Mouse (Mus musculus): ENCODE measurements at regions not wholly inside any gene's neighbourhood (a gene's known extent, or its start where the extent isn't known, plus 50 kb on each side); places are given as distances from the start of the nearest gene placed in this dataset.

DNA sequence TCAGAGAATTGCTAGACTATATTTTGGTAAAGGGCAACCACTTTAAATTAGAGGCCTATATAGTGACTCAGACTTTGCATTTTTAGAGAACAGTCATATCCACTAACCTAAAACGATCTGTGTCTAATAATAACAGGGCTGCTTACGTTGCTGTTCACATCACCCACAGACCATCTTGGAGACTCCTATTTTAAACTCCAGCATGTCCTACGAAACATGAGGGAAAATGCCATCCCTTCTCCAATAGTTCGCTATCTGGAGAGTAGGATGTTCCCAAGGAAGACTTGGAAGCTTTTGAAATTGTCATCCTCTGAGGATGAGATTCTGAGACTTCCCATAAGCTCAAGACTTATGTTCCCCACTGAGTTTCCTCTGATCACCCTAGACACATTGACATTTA is 518.6 kb downstream of the Gm9195 start:
- Histone ChIP-seq H3K36me3 (ENCODE audit: insufficient read depth, low read length) (no peaks in the 10 kb centered on the region), H3K9me3 (ENCODE audit: low read length) (no peaks in the 10 kb centered on the region), H3K27me3 (ENCODE audit: insufficient read depth, low read length) (no peaks in the 10 kb centered on the region), H3K9ac (replicated peaks; ENCODE audit: low read length, poor library complexity, severe bottlenecking) (no peak overlapping the region), H3K4me3 (ENCODE audit: low read depth, low read length) (no peak overlapping the region), H3K4me2 (ENCODE audit: low read depth, low read length, poor library complexity, severe bottlenecking) (no peak overlapping the region), H3K27ac (ENCODE audit: low read depth, low read length) (no peak overlapping the region), H3K4me1 (ENCODE audit: insufficient read depth, low read length) (no peaks in the 10 kb centered on the region)
- WGBS: 76% methylated on average over 4 of the region's 4 CpGs
- ATAC-seq (ENCODE audit: low FRiP score) (no peak), DNase-seq (ENCODE audit: low spot score) (no peak)
- no peak for TF ChIP-seq CTCF (IDR thresholded peaks at IDR 0.05)

DNA sequence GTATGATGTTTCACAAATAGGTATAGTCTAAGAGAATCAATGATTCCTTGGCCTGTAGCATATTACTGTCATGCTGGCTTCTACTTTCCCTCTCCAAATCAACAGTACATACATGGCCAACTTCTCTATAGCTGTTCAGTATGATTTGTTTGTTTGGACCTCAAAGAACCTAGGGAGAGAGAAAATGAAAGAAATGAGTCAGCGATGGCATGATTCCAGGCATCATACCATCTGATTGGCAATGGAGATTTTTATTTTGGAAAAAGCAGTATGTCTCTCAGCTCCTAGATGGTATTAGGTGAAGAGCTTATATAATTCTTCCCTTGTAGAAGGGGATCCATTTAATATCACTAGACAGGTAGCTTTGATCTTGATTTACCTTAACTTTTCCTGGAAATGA is 519.1 kb downstream of the Gm9195 start:
- ATAC-seq (ENCODE audit: low FRiP score): no peak
- H3K36me3 ChIP-seq (ENCODE audit: insufficient read depth, low read length): no peaks in the 10 kb centered on the region

DNA sequence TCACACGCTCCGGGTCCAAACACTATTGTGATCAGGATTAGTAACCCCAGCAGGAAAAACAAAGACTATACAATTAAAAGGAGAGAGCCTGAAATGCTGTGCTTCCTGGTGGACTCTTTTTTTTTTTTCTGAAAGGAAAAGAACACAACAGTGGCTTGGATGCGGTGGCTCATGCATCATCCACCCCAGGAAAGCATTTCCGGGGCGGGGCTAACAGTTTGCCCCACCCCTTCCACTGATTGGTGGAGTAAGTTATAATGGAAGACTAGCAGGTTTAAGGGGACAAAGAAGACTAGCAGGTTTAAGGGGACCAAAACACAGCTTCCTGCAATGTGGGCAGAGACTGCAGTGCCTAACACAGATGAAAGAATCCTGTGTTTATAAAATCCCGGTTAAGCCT is 524.0 kb downstream of the Gm9195 start:
- H3K4me2 ChIP-seq (ENCODE audit: low read depth, low read length, poor library complexity, severe bottlenecking): no peak overlapping the region
- no peak overlapping the region for H3K9ac ChIP-seq (replicated peaks; ENCODE audit: low read length, poor library complexity, severe bottlenecking)
- H3K4me1 ChIP-seq (ENCODE audit: insufficient read depth, low read length): no peaks in the 10 kb centered on the region
- no peak overlapping the region for H3K4me3 ChIP-seq (ENCODE audit: low read depth, low read length)
- no peak for ATAC-seq (ENCODE audit: low FRiP score)
- no peaks in the 10 kb centered on the region for H3K36me3 ChIP-seq (ENCODE audit: insufficient read depth, low read length)
- WGBS: 53% methylated on average over 6 of the region's 6 CpGs
- TF ChIP-seq CTCF (IDR thresholded peaks at IDR 0.05): no peak
- H3K27me3 ChIP-seq (ENCODE audit: insufficient read depth, low read length): no peaks in the 10 kb centered on the region
- DNase-seq (ENCODE audit: low spot score): no peak
- no peaks in the 10 kb centered on the region for H3K9me3 ChIP-seq (ENCODE audit: low read length)
- no peak overlapping the region for H3K27ac ChIP-seq (ENCODE audit: low read depth, low read length)

More for the DNA sequence above, 519.1 kb downstream of the Gm9195 start:
- Histone ChIP-seq H3K4me3 (ENCODE audit: low read depth, low read length) (no peak overlapping the region), H3K27ac (ENCODE audit: low read depth, low read length) (no peak overlapping the region), H3K4me2 (ENCODE audit: low read depth, low read length, poor library complexity, severe bottlenecking) (no peak overlapping the region), H3K9me3 (ENCODE audit: low read length) (no peaks in the 10 kb centered on the region), H3K9ac (replicated peaks; ENCODE audit: low read length, poor library complexity, severe bottlenecking) (no peak overlapping the region), H3K4me1 (ENCODE audit: insufficient read depth, low read length) (no peaks in the 10 kb centered on the region), H3K27me3 (ENCODE audit: insufficient read depth, low read length) (no peaks in the 10 kb centered on the region)
- DNase-seq (ENCODE audit: low spot score): no peak
- WGBS: 96% methylated on average over 1 of the region's 1 CpGs
- TF ChIP-seq CTCF (IDR thresholded peaks at IDR 0.05): no peak

DNA sequence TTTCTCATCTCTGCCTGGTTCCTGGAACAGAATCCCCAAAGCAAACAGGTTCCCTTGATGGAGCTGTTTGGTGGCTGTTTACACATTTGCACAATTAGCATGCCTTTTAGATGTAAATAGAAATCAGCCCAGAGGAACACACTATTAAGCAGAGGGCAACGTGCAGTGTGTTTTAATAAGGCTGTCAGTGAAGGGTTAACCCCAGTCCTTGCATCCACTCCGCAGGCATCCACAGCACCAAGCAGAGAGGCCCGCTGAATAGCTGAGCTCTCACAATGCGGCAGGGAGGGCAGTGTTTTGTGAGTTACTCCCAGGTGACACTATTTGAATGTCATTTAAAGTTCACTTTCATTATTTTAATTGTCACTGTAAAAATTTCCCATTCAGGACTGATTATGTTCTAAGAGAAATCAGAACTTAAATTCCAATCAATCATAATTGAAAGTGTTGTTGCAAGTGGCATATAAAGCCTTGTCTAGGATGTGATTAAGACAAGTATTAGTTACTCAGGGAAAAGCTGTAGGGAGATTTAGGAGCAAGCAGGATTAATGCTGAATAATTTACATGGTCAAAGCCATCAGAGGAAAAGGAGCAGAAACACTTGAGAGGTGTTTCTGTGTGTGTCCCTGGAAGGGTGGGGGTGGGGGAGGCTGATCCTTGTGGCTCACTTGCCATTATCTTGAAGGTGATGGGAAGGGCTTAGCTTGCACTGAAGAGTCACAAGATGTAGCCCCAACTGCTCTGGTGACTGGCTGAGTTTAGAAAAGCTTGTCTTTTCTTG is 528.1 kb downstream of the Gm9195 start:
- H3K27ac ChIP-seq (ENCODE audit: low read depth, low read length): no peak overlapping the region
- peak; percentile 49; the same call in 1 of the 2 replicates for ATAC-seq (ENCODE audit: low FRiP score)

DNA sequence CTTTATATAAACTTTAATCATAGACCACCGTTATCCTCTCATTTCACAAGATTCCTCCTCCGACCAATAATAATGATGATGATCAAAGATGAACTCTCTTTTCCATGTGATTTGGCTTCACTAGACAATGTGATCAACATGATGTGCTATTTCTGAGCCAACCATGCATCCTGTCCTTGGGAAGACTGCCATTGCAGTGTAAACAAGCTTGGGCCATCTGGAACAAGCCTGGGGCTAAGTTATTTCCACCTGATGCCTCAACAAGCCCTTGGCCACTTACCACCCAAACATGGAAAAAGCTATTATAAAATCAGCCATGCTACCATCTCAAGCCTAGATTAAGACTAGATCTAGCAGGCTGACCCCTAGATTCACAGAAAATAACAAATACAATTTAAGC is 542.9 kb downstream of the Gm9195 start:
- H3K4me3 ChIP-seq (ENCODE audit: low read depth, low read length): no peak overlapping the region
- no peaks in the 10 kb centered on the region for H3K9me3 ChIP-seq (ENCODE audit: low read length)
- no peak overlapping the region for H3K4me2 ChIP-seq (ENCODE audit: low read depth, low read length, poor library complexity, severe bottlenecking)
- no peaks in the 10 kb centered on the region for H3K4me1 ChIP-seq (ENCODE audit: insufficient read depth, low read length)
- ATAC-seq (ENCODE audit: low FRiP score) (no peak), DNase-seq (ENCODE audit: low spot score) (peak; percentile 68)
- TF ChIP-seq CTCF (IDR thresholded peaks at IDR 0.05): no peak
- H3K9ac ChIP-seq (replicated peaks; ENCODE audit: low read length, poor library complexity, severe bottlenecking): no peak overlapping the region
- 91% methylated on average over 2 of the region's 2 CpGs for WGBS
- no peaks in the 10 kb centered on the region for H3K36me3 ChIP-seq (ENCODE audit: insufficient read depth, low read length)
- H3K27ac ChIP-seq (ENCODE audit: low read depth, low read length): no peak overlapping the region
- H3K27me3 ChIP-seq (ENCODE audit: insufficient read depth, low read length): no peaks in the 10 kb centered on the region

More for the DNA sequence above, 528.1 kb downstream of the Gm9195 start:
- Histone ChIP-seq H3K4me1 (ENCODE audit: insufficient read depth, low read length) (no peaks in the 10 kb centered on the region), H3K27me3 (ENCODE audit: insufficient read depth, low read length) (no peaks in the 10 kb centered on the region), H3K4me3 (ENCODE audit: low read depth, low read length) (no peak overlapping the region), H3K4me2 (ENCODE audit: low read depth, low read length, poor library complexity, severe bottlenecking) (no peak overlapping the region), H3K9me3 (ENCODE audit: low read length) (no peaks in the 10 kb centered on the region), H3K36me3 (ENCODE audit: insufficient read depth, low read length) (no peaks in the 10 kb centered on the region), H3K9ac (replicated peaks; ENCODE audit: low read length, poor library complexity, severe bottlenecking) (no peak overlapping the region)
- WGBS: 1% methylated on average over 4 of the region's 4 CpGs
- peak; percentile 54 for DNase-seq (ENCODE audit: low spot score)
- no peak for TF ChIP-seq CTCF (IDR thresholded peaks at IDR 0.05)

DNA sequence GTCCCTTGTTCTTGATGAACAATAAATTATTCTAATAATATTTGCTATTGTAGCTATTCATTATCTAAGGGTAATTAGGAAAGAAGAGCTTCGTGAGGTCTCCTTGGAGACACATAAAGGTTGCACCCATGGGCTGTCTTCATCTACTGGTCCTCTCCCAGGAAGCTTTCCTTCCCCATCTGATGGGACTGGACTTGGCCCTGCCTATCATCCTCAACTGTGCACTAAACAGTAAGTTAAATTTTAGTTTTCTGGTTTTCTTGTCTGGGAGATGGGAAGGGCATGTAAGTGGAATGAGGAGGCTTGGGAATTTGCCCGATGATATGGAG is 554.5 kb downstream of the Gm9195 start:
- Histone ChIP-seq H3K4me3 (ENCODE audit: low read depth, low read length) (no peak overlapping the region), H3K4me1 (ENCODE audit: insufficient read depth, low read length) (no peaks in the 10 kb centered on the region; the same call in 1 of the 2 replicates), H3K27me3 (ENCODE audit: insufficient read depth, low read length) (no peaks in the 10 kb centered on the region), H3K4me2 (ENCODE audit: low read depth, low read length, poor library complexity, severe bottlenecking) (no peak overlapping the region), H3K9me3 (ENCODE audit: low read length) (no peaks in the 10 kb centered on the region), H3K27ac (ENCODE audit: low read depth, low read length) (no peak overlapping the region), H3K9ac (replicated peaks; ENCODE audit: low read length, poor library complexity, severe bottlenecking) (no peak overlapping the region), H3K36me3 (ENCODE audit: insufficient read depth, low read length) (no peaks in the 10 kb centered on the region)
- DNase-seq (ENCODE audit: low spot score) (no peak), ATAC-seq (ENCODE audit: low FRiP score) (no peak)
- 83% methylated on average over 2 of the region's 2 CpGs for WGBS
- no peak for TF ChIP-seq CTCF (IDR thresholded peaks at IDR 0.05)

Measured in midbrain, postnatal 0 days (tissue).